Mouse (Mus musculus) kidney, postnatal 0 days (tissue): ENCODE results near the gene Cxcl10. TPM values are rescaled to one million over a fixed set of nuclear protein-coding genes. Genes with fewer than 3 reads are reported as not detected.

Experiments
- ATAC-seq: fragments of 200-750 bp; cut with Nextera tagmentation; replicated peaks from 2 replicates; pipeline ENCODE4 v1.8.0; 2017; ENCODE audit warnings: low read depth, moderate number of reproducible peaks, moderate TSS enrichment, moderate library complexity; ENCODE audit not compliant: low FRiP score
- DNase-seq: peaks from one replicate; pipeline ENCODE4 v3.0.0-alpha.2; 2016; ENCODE audit warnings: low spot score
- H3K27ac ChIP-seq: fragments of 300-500 bp; sonication (generic); 2 replicates; pipeline ENCODE4 v1.5.1; 2014; ENCODE audit warnings: mild to moderate bottlenecking
- H3K27me3 ChIP-seq: fragments of 300-500 bp; sonication (generic); 2 replicates; pipeline ENCODE4 v1.6.1; 2014; ENCODE audit warnings: low read length, mixed read lengths; ENCODE audit not compliant: insufficient read depth
- H3K36me3 ChIP-seq: fragments of 300-500 bp; sonication (generic); 2 replicates; pipeline ENCODE4 v1.6.1; 2014; ENCODE audit warnings: low read length, mixed read lengths; ENCODE audit not compliant: insufficient read depth
- H3K4me1 ChIP-seq: fragments of 300-500 bp; sonication (generic); replicated peaks from 2 replicates; pipeline ENCODE4 v1.6.1; 2014; ENCODE audit warnings: antibody characterized with exemption, low read length, mixed read lengths; ENCODE audit not compliant: insufficient read depth
- H3K4me2 ChIP-seq: fragments of 300-500 bp; sonication (generic); 2 replicates; pipeline ENCODE4 v1.6.1; 2014; ENCODE audit warnings: mild to moderate bottlenecking, low read length, moderate library complexity, mixed read lengths
- H3K4me3 ChIP-seq: fragments of 300-500 bp; sonication (generic); replicated peaks from 2 replicates; pipeline ENCODE4 v1.5.1; 2014; ENCODE audit warnings: low read depth, low read length
- H3K9ac ChIP-seq: fragments of 300-500 bp; sonication (generic); 2 replicates; pipeline ENCODE4 v1.6.1; 2014; ENCODE audit warnings: low read depth, low read length
- H3K9me3 ChIP-seq: fragments of 300-500 bp; sonication (generic); replicated peaks from 2 replicates; pipeline ENCODE4 v1.6.1; 2016; ENCODE audit warnings: low read length, inconsistent platforms, mixed read lengths
- CTCF ChIP-seq: IDR thresholded peaks from 2 replicates; pipeline ENCODE4 v1.5.1; 2016; ENCODE audit warnings: antibody characterized with exemption, low read depth, mild to moderate bottlenecking, moderate library complexity
- WGBS: fragments of 180-500 bp; shearing (Covaris S2); extraction: QIAGEN DNeasy Blood & Tissue Kit; methylation state at CpG from one replicate; pipeline ENCODE4 v1.1.7; 2014; 5-methylcytosine and 5-hydroxymethylcytosine counted together
- polyA plus RNA-seq: library from polyadenylated mRNA; unstranded; fragments of >200 nt; fragmentation: Nextera tagmentation; extraction: Ambion mirVana; gene quantifications from 2 replicates; pipeline ENCODE4 v1.2.1, GENCODE M21; 2015

The Cxcl10 gene
- polyA plus RNA-seq, 1 experiment from 2014 or later = 3.8 TPM

GRCm38 (mm10) chr5:92390615-92391014, 41.9 kb upstream of the Cxcl10 start:
- Histone ChIP-seq H3K4me3 (no peak overlapping the region), H3K27me3 (peaks cover 5% of the 10 kb centered on the region; the same call in 1 of the 2 replicates), H3K9me3 (no peaks in the 10 kb centered on the region), H3K9ac (no peak overlapping the region), H3K36me3 (no peaks in the 10 kb centered on the region), H3K4me2 (no peak overlapping the region), H3K27ac (no peak overlapping the region), H3K4me1 (no peaks in the 10 kb centered on the region)
- DNase-seq (no peak), ATAC-seq (no peak)
- WGBS = 64% methylated on average over 8 of the region's 8 CpGs
- TF ChIP-seq CTCF = no peak

GRCm38 (mm10) chr5:92389977-92390376, 41.3 kb upstream of the Cxcl10 start:
- Histone ChIP-seq H3K36me3 (no peaks in the 10 kb centered on the region), H3K27me3 (peaks cover 5% of the 10 kb centered on the region; the same call in 1 of the 2 replicates), H3K27ac (no peak overlapping the region), H3K9me3 (no peaks in the 10 kb centered on the region), H3K4me1 (no peaks in the 10 kb centered on the region), H3K9ac (no peak overlapping the region), H3K4me2 (no peak overlapping the region), H3K4me3 (no peak overlapping the region)
- no peak for DNase-seq
- WGBS = 82% methylated on average over 2 of the region's 2 CpGs
- ATAC-seq = no peak
- TF ChIP-seq CTCF = no peak

DNA sequence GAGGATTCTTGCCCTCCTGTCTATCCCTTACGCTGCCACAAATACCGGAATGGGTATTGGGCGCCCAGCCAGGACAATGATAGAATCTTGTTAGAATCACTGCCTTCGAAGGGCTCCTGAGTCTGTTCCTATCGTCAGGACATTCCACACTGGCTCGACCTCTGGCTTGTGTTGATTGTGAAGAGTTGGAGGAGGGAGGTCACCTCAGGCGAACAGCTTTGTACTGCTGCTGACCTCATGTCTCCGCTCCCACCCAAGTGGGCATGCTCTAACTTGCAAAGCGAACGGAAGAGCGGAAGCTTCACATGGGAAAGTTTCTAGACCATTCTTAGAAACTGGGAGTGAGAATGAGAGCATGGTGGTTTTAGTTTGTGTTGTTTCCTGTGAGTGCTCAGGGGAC, 38.7 kb upstream of the Cxcl10 start:
- no peaks in the 10 kb centered on the region for H3K4me1 ChIP-seq
- peaks cover 5% of the 10 kb centered on the region; the same call in 1 of the 2 replicates for H3K27me3 ChIP-seq
- DNase-seq = peak; percentile 31
- H3K27ac ChIP-seq = peak overlapping the region; percentile 21; the same call in 1 of the 2 replicates
- ATAC-seq = no peak
- no peak overlapping the region for H3K4me3 ChIP-seq
- no peaks in the 10 kb centered on the region for H3K36me3 ChIP-seq
- TF ChIP-seq CTCF = no peak
- WGBS = 47% methylated on average over 11 of the region's 11 CpGs
- no peak overlapping the region for H3K9ac ChIP-seq
- no peak overlapping the region for H3K4me2 ChIP-seq
- no peaks in the 10 kb centered on the region for H3K9me3 ChIP-seq

DNA sequence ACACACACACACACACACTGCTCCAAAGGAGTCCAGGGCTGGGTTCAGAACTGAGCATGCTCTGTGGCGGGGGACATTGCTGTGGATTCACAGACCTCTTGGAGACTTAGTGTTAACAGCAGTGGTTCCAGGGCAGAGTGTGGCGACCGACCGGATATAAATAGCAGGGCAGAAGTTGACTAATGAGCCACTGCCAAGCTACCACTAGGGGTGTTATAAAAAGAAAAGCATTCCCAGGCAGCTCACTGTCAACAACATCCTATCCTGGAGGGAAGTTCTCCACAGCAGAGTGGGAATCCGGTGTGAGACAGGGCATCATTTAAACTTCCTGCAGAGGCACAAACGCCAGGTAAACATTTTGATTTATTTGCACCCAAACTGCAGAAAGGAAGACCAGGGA, 38.0 kb upstream of the Cxcl10 start:
- ATAC-seq = peak; percentile 18; the same call in 1 of the 2 replicates
- Histone ChIP-seq H3K4me3 (no peak overlapping the region), H3K27ac (0 out of 2 replicates have a peak overlapping the region, but pooled peaks have one; percentile 21), H3K27me3 (peaks cover 5% of the 10 kb centered on the region; the same call in 1 of the 2 replicates), H3K9ac (no peak overlapping the region), H3K4me1 (no peaks in the 10 kb centered on the region), H3K9me3 (no peaks in the 10 kb centered on the region), H3K36me3 (no peaks in the 10 kb centered on the region), H3K4me2 (no peak overlapping the region)
- TF ChIP-seq CTCF = peak; percentile 56
- DNase-seq = peak; percentile 79
- WGBS = 23% methylated on average over 6 of the region's 6 CpGs

GRCm38 (mm10) chr5:92386102-92386501, 37.4 kb upstream of the Cxcl10 start:
- Histone ChIP-seq H3K36me3 (no peaks in the 10 kb centered on the region), H3K27me3 (peaks cover 5% of the 10 kb centered on the region; the same call in 1 of the 2 replicates), H3K4me3 (no peak overlapping the region), H3K4me1 (no peaks in the 10 kb centered on the region), H3K4me2 (no peak overlapping the region), H3K9me3 (no peaks in the 10 kb centered on the region), H3K27ac (no peak overlapping the region), H3K9ac (no peak overlapping the region)
- TF ChIP-seq CTCF = no peak
- 89% methylated on average over 5 of the region's 5 CpGs for WGBS
- DNase-seq (no peak), ATAC-seq (no peak)

- no peak for DNase-seq
- Histone ChIP-seq H3K4me3 (no peak overlapping the region), H3K36me3 (no peaks in the 10 kb centered on the region), H3K9me3 (no peaks in the 10 kb centered on the region), H3K27ac (no peak overlapping the region), H3K4me1 (no peaks in the 10 kb centered on the region), H3K9ac (no peak overlapping the region), H3K27me3 (no peaks in the 10 kb centered on the region), H3K4me2 (no peak overlapping the region)
- no peak for ATAC-seq
- WGBS = 55% methylated on average over 7 of the region's 7 CpGs
- peak; percentile 67 for TF ChIP-seq CTCF
These were observed 36.2 kb upstream of the Cxcl10 start for GRCm38 (mm10) chr5:92384855-92385254.

- no peak for DNase-seq
- Histone ChIP-seq H3K9ac (no peak overlapping the region), H3K4me3 (no peak overlapping the region), H3K27me3 (no peaks in the 10 kb centered on the region), H3K4me2 (no peak overlapping the region), H3K4me1 (no peaks in the 10 kb centered on the region), H3K36me3 (no peaks in the 10 kb centered on the region), H3K27ac (no peak overlapping the region), H3K9me3 (no peaks in the 10 kb centered on the region)
- no peak for ATAC-seq
- no peak for TF ChIP-seq CTCF
- whole genome bisulfite sequencing = 20% methylated on average over 7 of the region's 7 CpGs
These were observed 35.1 kb upstream of the Cxcl10 start for GRCm38 (mm10) chr5:92383747-92384146.
